Mouse (Mus musculus) neural tube, embryonic 14.5 days (tissue): Measurements from ENCODE around the gene Gm17387. TPM values are rescaled to one million over a fixed set of nuclear protein-coding genes. Genes with fewer than 3 reads are reported as not detected.

ENCODE experiments used
- polyA plus RNA-seq: library from polyadenylated mRNA; unstranded; fragments of >200 nt; fragmentation: Nextera tagmentation; extraction: Ambion mirVana; gene quantifications from 2 replicates; pipeline ENCODE4 v1.2.1, GENCODE M21; 2014

Gm17387 gene
- polyA plus RNA-seq, 1 experiment from 2014 or later = not detected

Other genes with a start within 250 kb of the Gm17387 start
- 0.97 TPM in 1 of 2 replicates, not detected in the other for gene Syce1, start 241.3 kb upstream of the Gm17387 start, polyA plus RNA-seq
- gene Zfp941, start 207.0 kb upstream of the Gm17387 start, polyA plus RNA-seq = 36.7 and 37.5 TPM in 2 replicates
- gene Urah, start 194.1 kb upstream of the Gm17387 start, polyA plus RNA-seq = 0.31 TPM in 1 of 2 replicates, not detected in the other
- not detected in 2 replicates for gene Scgb1c1, start 183.6 kb upstream of the Gm17387 start, polyA plus RNA-seq
- gene Odf3, start 181.3 kb upstream of the Gm17387 start, polyA plus RNA-seq = 0.22 and 0.37 TPM in 2 replicates
- 0.56 TPM in 1 of 2 replicates, not detected in the other for gene Gm45785, start 172.8 kb upstream of the Gm17387 start, polyA plus RNA-seq
- gene Ric8a, start 172.2 kb upstream of the Gm17387 start, polyA plus RNA-seq = 89.4 and 101 TPM in 2 replicates
- gene Bet1l, start 171.6 kb upstream of the Gm17387 start, polyA plus RNA-seq = 55.8 and 60.1 TPM in 2 replicates
- gene Psmd13, start 147.2 kb upstream of the Gm17387 start, polyA plus RNA-seq = 144 and 155 TPM in 2 replicates
- gene Sirt3, start 146.8 kb upstream of the Gm17387 start, polyA plus RNA-seq = 46.8 and 61.6 TPM in 2 replicates
- gene Cox8b, start 128.7 kb upstream of the Gm17387 start, polyA plus RNA-seq = not detected in 2 replicates
- gene Nlrp6, start 108.2 kb upstream of the Gm17387 start, polyA plus RNA-seq = 0.27 and 0.64 TPM in 2 replicates
- 4.6 and 8.7 TPM in 2 replicates for gene Pgghg, start 87.7 kb upstream of the Gm17387 start, polyA plus RNA-seq
- gene Ifitm5, start 78.8 kb upstream of the Gm17387 start, polyA plus RNA-seq = 0.28 and 0.62 TPM in 2 replicates
- not detected in 2 replicates for gene Gm45717, start 73.2 kb upstream of the Gm17387 start, polyA plus RNA-seq
- 103 and 195 TPM in 2 replicates for gene Ifitm2, start 73.1 kb upstream of the Gm17387 start, polyA plus RNA-seq
- gene Ifitm1, start 61.9 kb upstream of the Gm17387 start, polyA plus RNA-seq = 3.5 and 23.6 TPM in 2 replicates
- gene Ifitm3, start 18.4 kb upstream of the Gm17387 start, polyA plus RNA-seq = 19.3 and 34.1 TPM in 2 replicates
- 0.58 and 0.88 TPM in 2 replicates for gene Ifitm6, start 11.2 kb upstream of the Gm17387 start, polyA plus RNA-seq
- gene B4galnt4, start 32.0 kb downstream of the Gm17387 start, polyA plus RNA-seq = 34.8 and 36.6 TPM in 2 replicates
- not detected in 2 replicates for gene Pkp3, start 49.1 kb downstream of the Gm17387 start, polyA plus RNA-seq
- 1.2 and 2.2 TPM in 2 replicates for gene Sigirr, start 71.4 kb downstream of the Gm17387 start, polyA plus RNA-seq
- gene Ano9, start 88.7 kb downstream of the Gm17387 start, polyA plus RNA-seq = 0.14 and 0.63 TPM in 2 replicates
- 71.7 and 80.8 TPM in 2 replicates for gene Ptdss2, start 93.3 kb downstream of the Gm17387 start, polyA plus RNA-seq
- 45.3 and 54.3 TPM in 2 replicates for gene Rnh1, start 143.7 kb downstream of the Gm17387 start, polyA plus RNA-seq
- 152 and 166 TPM in 2 replicates for gene Hras, start 164.9 kb downstream of the Gm17387 start, polyA plus RNA-seq
- gene Lrrc56, start 165.0 kb downstream of the Gm17387 start, polyA plus RNA-seq = 4.4 and 6.7 TPM in 2 replicates
- gene Lmntd2, start 184.9 kb downstream of the Gm17387 start, polyA plus RNA-seq = 0.21 and 0.45 TPM in 2 replicates
- gene Rassf7, start 186.7 kb downstream of the Gm17387 start, polyA plus RNA-seq = 24.8 and 25.3 TPM in 2 replicates
- 59.5 and 72.3 TPM in 2 replicates for gene Phrf1, start 199.7 kb downstream of the Gm17387 start, polyA plus RNA-seq
- gene Irf7, start 237.3 kb downstream of the Gm17387 start, polyA plus RNA-seq = 0.57 and 0.66 TPM in 2 replicates
- gene Cdhr5, start 247.7 kb downstream of the Gm17387 start, polyA plus RNA-seq = not detected in 2 replicates